Mouse (Mus musculus) kidney, adult 18-20 months (tissue): ENCODE measurements around the gene Aacs.
"Not testable (repeated sequence)": the region's sequence is repeated elsewhere in the genome, so short reads cannot be mapped to it uniquely, and the experiment has no call there.

Experiments used
- DNase-seq: peaks from one replicate; pipeline ENCODE4 v3.0.0; 2021

Aacs gene

GRCm38 (mm10) chr5:125475601-125476285 lies at the start of gene Aacs:
Aacs (plus strand) TSS chr5:125475814.
- peak; percentile 99 for DNase-seq

GRCm38 (mm10) chr5:125426343-125426742 lies 49.3 kb upstream of the Aacs start:
- DNase-seq = no peak

- DNase-seq = not testable (repeated sequence)
Measured at GRCm38 (mm10) chr5:125432324-125432723, 43.3 kb upstream of the Aacs start.

- peak; percentile 90 for DNase-seq
Measured at GRCm38 (mm10) chr5:125433793-125434337, 41.7 kb upstream of the Aacs start, which contains the start of gene Dhx37. Dhx37 (minus strand) TSS chr5:125434121.

GRCm38 (mm10) chr5:125434347-125434746 lies 41.3 kb upstream of the Aacs start:
- DNase-seq = not testable (repeated sequence)

- DNase-seq = no peak
Measured at GRCm38 (mm10) chr5:125440583-125441233, 34.9 kb upstream of the Aacs start.

GRCm38 (mm10) chr5:125441234-125442114 lies 34.1 kb upstream of the Aacs start, which contains the start of gene Bri3bp:
Bri3bp (plus strand) TSS chr5:125441568.
- DNase-seq = peak; percentile 64

- peak; percentile 18 for DNase-seq
Measured at GRCm38 (mm10) chr5:125442136-125442995, 33.2 kb upstream of the Aacs start.

- DNase-seq = no peak
Measured at GRCm38 (mm10) chr5:125443335-125443734, 32.3 kb upstream of the Aacs start.

GRCm38 (mm10) chr5:125443915-125444314 lies 31.7 kb upstream of the Aacs start:
- no peak for DNase-seq

GRCm38 (mm10) chr5:125444554-125444953 lies 31.1 kb upstream of the Aacs start:
- DNase-seq = no peak

- DNase-seq = no peak
Measured at GRCm38 (mm10) chr5:125446344-125446743, 29.3 kb upstream of the Aacs start.

GRCm38 (mm10) chr5:125448026-125448425 lies 27.6 kb upstream of the Aacs start:
- no peak for DNase-seq

GRCm38 (mm10) chr5:125448631-125449030 lies 27.0 kb upstream of the Aacs start:
- DNase-seq = no peak

GRCm38 (mm10) chr5:125449306-125449705 lies 26.3 kb upstream of the Aacs start:
- DNase-seq = no peak

GRCm38 (mm10) chr5:125452573-125452972 lies 23.0 kb upstream of the Aacs start:
- DNase-seq = no peak

GRCm38 (mm10) chr5:125456100-125456499 lies 19.5 kb upstream of the Aacs start:
- no peak for DNase-seq

GRCm38 (mm10) chr5:125457538-125457937 lies 18.1 kb upstream of the Aacs start:
- no peak for DNase-seq

- DNase-seq = no peak
Measured at GRCm38 (mm10) chr5:125460574-125460973, 15.0 kb upstream of the Aacs start.

- DNase-seq = peak; percentile 75
Measured at GRCm38 (mm10) chr5:125461868-125462445, 13.7 kb upstream of the Aacs start.

GRCm38 (mm10) chr5:125465192-125465591 lies 10.4 kb upstream of the Aacs start:
- DNase-seq = no peak

- peak; percentile 95 for DNase-seq
Measured at GRCm38 (mm10) chr5:125465701-125466106, 9.9 kb upstream of the Aacs start.
